Mouse (Mus musculus) myocyte (in vitro differentiated cells): ENCODE measurements around the gene Dnah10.

Experiments
- MYOD1 ChIP-seq, 3 experiments: IDR thresholded peaks; one replicate each; pipeline ENCODE4 v1.6.1; 2011; ENCODE audit warnings: control low read depth in 2 of 3, low read depth in 2 of 3, mild to moderate bottlenecking in 2 of 3, moderate library complexity in 1 of 3; ENCODE audit not compliant: insufficient read length in 2 of 3, control insufficient read depth in 1 of 3
- MYOG ChIP-seq, 3 experiments: IDR thresholded peaks; one replicate each; pipeline ENCODE4 v1.6.1; 2011; ENCODE audit warnings: control low read depth in 2 of 3, low read depth in 2 of 3, mild to moderate bottlenecking in 2 of 3; ENCODE audit not compliant: insufficient read length in 2 of 3, control insufficient read depth in 1 of 3, insufficient read depth in 1 of 3
- POLR2A ChIP-seq: IDR thresholded peaks from one replicate; pipeline ENCODE4 v1.6.1; 2011; ENCODE audit warnings: low read depth, mild to moderate bottlenecking, control low read depth, moderate library complexity; ENCODE audit not compliant: insufficient read length
- POLR2AphosphoS2 ChIP-seq: IDR thresholded peaks from one replicate; pipeline ENCODE4 v1.6.1; 2011; ENCODE audit warnings: low read depth, control low read depth; ENCODE audit not compliant: insufficient read length
- USF1 ChIP-seq: IDR thresholded peaks from one replicate; pipeline ENCODE4 v1.6.1; 2011; ENCODE audit warnings: low read depth, mild to moderate bottlenecking, control low read depth, moderate library complexity

DNA sequence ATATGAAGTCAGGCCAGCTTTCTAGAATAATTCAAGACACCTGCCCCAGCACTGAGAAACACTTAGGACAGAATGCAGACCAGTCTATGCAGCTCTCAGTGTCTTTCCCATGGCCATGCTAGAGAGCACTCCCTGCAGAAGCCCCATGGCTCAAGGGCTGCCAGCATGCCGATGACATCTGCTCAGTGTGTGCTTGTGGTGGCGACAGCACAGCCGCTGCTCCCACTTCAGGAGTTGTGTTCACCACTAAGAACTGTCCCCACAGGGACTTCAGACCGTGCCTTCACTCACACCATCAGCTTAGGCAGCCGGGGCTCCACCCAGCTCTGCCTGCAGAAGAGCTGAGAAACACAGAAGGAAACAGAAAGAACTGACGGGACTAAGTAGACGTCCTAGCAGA lies 115.3 kb downstream of the Dnah10 start:
- TF ChIP-seq POLR2AphosphoS2 (no peak), MYOD1 (IDR thresholded peaks at IDR 0.05; ENCODE audit: control insufficient read depth in 1 of 3, insufficient read length in 2 of 3, low read depth in 2 of 3) (no peak), USF1 (no peak), POLR2A (no peak), MYOG (IDR thresholded peaks at IDR 0.05; ENCODE audit: control insufficient read depth in 1 of 3, insufficient read depth in 1 of 3, insufficient read length in 2 of 3, low read depth in 2 of 3) (no peak)
